Mouse (Mus musculus) kidney, postnatal 10 days (tissue): ENCODE measurements at regions not wholly inside any gene's neighbourhood (a gene's known extent, or its start where the extent isn't known, plus 50 kb on each side); places are given as distances from the start of the nearest gene placed in this dataset.

ENCODE experiments used
- DNase-seq: peaks from one replicate; pipeline ENCODE4 v3.0.0; 2021; ENCODE audit warnings: mixed read lengths

- DNase-seq, result no peak
These were observed 339.1 kb downstream of the Btg1 start for GRCm38 (mm10) chr10:96955776-96956448.

- DNase-seq, result no peak
These were observed 339.6 kb downstream of the Btg1 start for GRCm38 (mm10) chr10:96956449-96956834.

GRCm38 (mm10) chr10:96957019-96957418 lies 340.2 kb downstream of the Btg1 start:
- no peak for DNase-seq

GRCm38 (mm10) chr10:96969825-96970224 lies 353.0 kb downstream of the Btg1 start:
- no peak for DNase-seq

GRCm38 (mm10) chr10:96970737-96971136 lies 353.9 kb downstream of the Btg1 start:
- no peak for DNase-seq

- no peak for DNase-seq
These were observed 355.0 kb downstream of the Btg1 start for GRCm38 (mm10) chr10:96971810-96972209.

- no peak for DNase-seq
These were observed 357.6 kb downstream of the Btg1 start for GRCm38 (mm10) chr10:96974326-96974977.

GRCm38 (mm10) chr10:96976691-96977090 lies 359.9 kb downstream of the Btg1 start:
- DNase-seq, result no peak

- DNase-seq, result no peak
These were observed 363.7 kb downstream of the Btg1 start for GRCm38 (mm10) chr10:96980494-96980831.

- no peak for DNase-seq
These were observed 364.2 kb downstream of the Btg1 start for GRCm38 (mm10) chr10:96980832-96981515.

GRCm38 (mm10) chr10:96981516-96981869 lies 364.7 kb downstream of the Btg1 start:
- no peak for DNase-seq

GRCm38 (mm10) chr10:97000871-97001270 lies 384.1 kb downstream of the Btg1 start:
- DNase-seq, result no peak

GRCm38 (mm10) chr10:97008873-97009272 lies 392.1 kb downstream of the Btg1 start:
- no peak for DNase-seq

GRCm38 (mm10) chr10:97009859-97010258 lies 393.1 kb downstream of the Btg1 start:
- DNase-seq, result no peak

- DNase-seq, result no peak
These were observed 401.8 kb downstream of the Btg1 start for GRCm38 (mm10) chr10:97018641-97019040.

GRCm38 (mm10) chr10:97028776-97029175 lies 412.0 kb downstream of the Btg1 start:
- no peak for DNase-seq

- no peak for DNase-seq
These were observed 414.2 kb downstream of the Btg1 start for GRCm38 (mm10) chr10:97030996-97031395.

- peak; percentile 9 for DNase-seq
These were observed 418.6 kb downstream of the Btg1 start for GRCm38 (mm10) chr10:97035371-97035786.

GRCm38 (mm10) chr10:97038025-97038424 lies 421.2 kb downstream of the Btg1 start:
- no peak for DNase-seq

- no peak for DNase-seq
These were observed 430.8 kb downstream of the Btg1 start for GRCm38 (mm10) chr10:97047566-97047965.

- DNase-seq, result no peak
These were observed 431.2 kb downstream of the Btg1 start for GRCm38 (mm10) chr10:97047996-97048395.

- no peak for DNase-seq
These were observed 424.9 kb upstream of the Dcn start for GRCm38 (mm10) chr10:97054472-97054871.

GRCm38 (mm10) chr10:97061961-97062360 lies 417.4 kb upstream of the Dcn start:
- DNase-seq, result no peak

- no peak for DNase-seq
These were observed 414.9 kb upstream of the Dcn start for GRCm38 (mm10) chr10:97064546-97064945.
